Mouse (Mus musculus) kidney, adult 18-20 months (tissue): ENCODE measurements around the gene Btbd2.

Experiments used
- DNase-seq: peaks from one replicate; pipeline ENCODE4 v3.0.0; 2021

Gene Btbd2

GRCm38 (mm10) chr10:80604001-80604509 is 52.8 kb downstream of the Btbd2 start:
- DNase-seq = no peak

- DNase-seq = no peak
Measured at GRCm38 (mm10) chr10:80603364-80603763, 53.5 kb downstream of the Btbd2 start.

GRCm38 (mm10) chr10:80602698-80603325 is 54.1 kb downstream of the Btbd2 start, which contains the start of the genes Scamp4 and Adat3:
Gene Scamp4 (plus strand): TSS chr10:80602872.
Gene Adat3 (plus strand): TSS chr10:80602880.
- peak; percentile 98 for DNase-seq

GRCm38 (mm10) chr10:80596318-80596717 is 60.6 kb downstream of the Btbd2 start:
- no peak for DNase-seq
